Mouse (Mus musculus) left cerebral cortex, adult 11 months (tissue): ENCODE data around the gene Rsl1.
"Not testable (repeated sequence)": the region's sequence is repeated elsewhere in the genome, so short reads cannot be mapped to it uniquely, and the experiment has no call there.

Experiments
- DNase-seq: peaks from one replicate; pipeline ENCODE4 v3.0.0; 2022; ENCODE audit warnings: low spot score

Rsl1 gene

DNA sequence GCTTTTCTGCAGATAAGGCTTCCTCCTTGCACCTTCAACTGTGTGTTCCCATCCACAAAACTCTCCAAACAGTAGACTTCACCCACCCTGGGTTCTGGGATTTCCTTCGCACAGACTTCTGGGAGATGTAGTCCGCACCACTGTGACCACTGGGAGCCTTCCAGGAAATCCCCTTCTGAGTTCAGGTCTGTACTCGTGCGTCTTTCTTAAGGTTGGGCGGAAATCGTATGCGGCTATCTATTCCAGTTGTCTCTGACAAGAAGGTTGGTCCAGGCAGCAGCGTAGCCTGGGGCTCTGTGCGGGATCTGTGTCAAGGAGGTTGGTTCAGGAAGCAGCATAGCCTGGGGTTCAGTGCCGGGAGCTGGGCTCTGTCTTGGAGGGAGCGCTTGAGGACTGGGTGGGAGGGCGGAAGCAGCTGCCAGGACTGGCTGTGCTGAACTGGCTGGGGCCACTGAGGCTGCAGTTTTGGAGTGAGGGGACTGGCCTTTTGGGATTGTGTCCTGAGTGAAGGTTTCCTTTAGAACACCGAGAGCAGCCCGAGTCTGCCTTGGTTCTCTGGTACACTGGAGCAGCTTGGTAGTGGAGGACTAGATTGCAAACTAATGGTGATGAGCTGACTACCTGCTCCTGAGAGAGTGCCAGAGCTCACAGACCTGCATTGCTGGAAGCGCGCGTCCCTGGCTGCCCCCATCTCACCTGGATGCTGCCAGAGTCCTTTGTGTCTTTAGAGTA is at the start of gene Rsl1:
Rsl1 (plus strand) TSS at position 192 of the 732 bp plus-strand sequence.
- peak; percentile 63 for DNase-seq

DNA sequence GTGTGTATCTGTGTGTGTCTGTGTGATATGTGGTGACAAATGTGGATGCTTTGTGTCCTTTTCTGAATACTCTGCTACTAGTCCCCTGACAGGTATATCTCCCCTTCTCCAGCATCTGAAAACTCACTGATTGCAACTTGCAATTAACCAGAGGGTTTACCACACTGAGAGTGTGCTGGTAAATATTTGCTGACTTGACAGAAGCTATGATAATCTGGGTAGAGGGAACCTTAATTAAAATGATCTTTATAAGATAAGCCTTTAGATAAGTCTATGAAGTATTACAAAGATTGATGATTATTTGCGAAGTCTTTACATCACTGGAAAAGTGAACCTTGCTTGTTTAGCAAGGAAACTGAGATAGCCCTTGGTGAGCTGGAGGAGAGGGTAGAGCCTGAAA is 48.5 kb upstream of the Rsl1 start:
- no peak for DNase-seq

DNA sequence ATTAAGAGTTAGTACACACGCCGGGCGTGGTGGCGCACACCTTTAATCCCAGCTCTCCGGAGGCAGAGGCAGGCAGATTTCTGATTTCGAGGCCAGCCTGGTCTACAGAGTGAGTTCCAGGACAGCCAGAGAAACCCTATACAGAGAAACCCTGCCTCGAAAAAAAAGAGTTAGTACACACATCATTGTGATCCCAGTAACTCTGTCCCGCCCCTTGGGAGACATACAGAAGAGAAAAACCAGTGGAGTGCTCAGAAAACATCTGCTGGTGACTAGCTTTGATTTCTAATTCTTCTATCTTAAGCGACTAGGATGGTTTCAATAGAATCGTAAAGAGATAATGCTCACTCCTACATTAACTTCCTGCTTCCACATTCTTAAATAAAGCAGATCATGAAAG is 45.5 kb upstream of the Rsl1 start:
- DNase-seq, result not testable (repeated sequence)

DNA sequence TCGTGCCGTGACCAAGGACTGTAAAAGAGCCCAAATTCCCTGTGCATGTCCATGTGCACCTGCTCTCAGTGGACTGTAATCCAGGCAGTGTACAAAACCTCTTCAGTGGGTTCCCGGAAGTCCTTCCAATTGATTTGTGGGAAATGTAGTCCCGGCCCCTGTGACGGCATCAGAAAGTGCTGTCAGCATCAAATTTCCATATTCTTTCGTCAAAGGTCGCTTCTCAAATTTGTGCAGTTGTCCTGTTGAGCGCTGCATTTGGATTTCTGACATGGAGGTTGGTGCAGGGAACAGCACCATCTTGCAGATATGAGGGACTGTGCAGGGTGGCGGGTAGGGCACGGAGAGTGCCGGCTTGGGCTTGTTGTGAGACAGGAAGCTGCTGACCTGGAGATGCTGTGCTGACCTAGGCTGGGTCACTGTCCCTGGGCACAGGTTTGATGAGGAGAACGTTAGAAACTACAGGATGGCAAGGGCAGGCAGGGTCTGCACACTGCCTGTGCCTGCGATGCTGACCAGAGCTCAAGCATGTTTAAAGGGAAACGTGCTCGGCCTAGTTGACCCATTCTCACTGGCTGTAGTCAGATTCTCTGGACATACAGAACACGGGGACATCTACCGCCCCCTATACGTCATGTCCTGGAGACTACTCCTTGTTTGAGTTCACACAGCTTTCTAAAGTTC is 44.8 kb upstream of the Rsl1 start:
- peak; percentile 86 for DNase-seq

DNA sequence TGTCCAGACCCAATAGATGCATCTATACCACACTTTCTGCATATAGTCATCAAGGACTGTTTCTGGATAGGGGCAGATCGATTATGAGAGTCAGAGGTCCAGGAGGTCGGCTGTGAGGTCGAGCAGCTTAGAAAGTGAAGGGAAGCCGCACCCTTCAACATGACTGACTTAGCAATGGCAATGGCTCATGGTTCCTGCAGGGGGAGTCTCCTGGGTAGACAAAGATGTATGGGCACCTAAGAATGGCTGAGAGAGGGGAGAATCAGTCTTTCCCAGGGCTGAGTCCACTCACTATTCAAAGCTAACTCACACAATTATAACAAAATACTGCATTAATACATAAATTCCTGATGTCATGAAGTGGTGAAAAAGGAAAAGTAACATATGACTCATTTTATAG is 6.9 kb upstream of the Rsl1 start:
- not testable (repeated sequence) for DNase-seq

DNA sequence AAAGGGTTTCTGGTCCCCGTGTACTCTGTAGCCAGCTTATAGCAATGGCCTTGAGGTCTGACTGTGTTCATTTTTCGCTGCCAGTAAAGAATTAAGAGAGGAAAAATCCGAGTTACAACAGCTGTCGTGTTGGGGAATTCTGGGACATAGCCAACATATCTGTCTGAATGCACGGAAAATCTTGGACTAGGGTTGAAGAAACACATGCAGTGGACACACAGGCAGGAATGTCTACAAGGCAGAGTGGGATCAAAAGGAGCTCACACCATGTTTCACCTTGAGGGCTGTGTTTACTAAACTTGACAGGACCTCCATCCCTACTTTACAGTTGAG is 707 bp downstream of the Rsl1 start:
- DNase-seq, result no peak

DNA sequence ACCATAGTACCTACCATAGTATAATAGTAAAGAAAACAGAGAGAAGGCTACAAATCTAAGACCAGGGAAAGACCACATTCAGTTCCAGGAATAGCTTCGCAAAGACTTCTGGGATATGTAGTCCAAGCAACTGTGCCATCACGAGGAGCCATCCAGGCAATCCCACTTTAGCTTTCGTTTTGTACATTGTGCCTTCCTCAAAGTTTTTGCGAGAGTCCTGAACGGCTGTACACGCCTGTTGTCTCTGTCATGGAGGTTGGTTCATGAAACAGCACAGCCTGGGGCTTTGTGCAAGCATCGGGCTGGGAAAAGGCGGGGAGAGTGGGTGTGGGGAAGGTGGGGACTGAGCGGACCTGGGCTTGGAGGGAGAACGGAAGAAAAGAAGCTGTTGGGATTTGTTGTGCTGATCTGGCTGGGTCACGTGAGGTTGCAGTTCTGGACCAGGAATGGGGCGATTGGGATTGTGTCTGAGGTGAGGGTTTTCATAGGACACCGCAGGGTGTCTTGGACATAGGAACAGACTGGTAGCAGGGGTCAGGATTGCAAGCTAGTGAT is 21.4 kb downstream of the Rsl1 start, which contains the start of gene Zfp455:
Zfp455 (plus strand) TSS at position 167 of the 555 bp plus-strand sequence.
- DNase-seq, result peak; percentile 60

DNA sequence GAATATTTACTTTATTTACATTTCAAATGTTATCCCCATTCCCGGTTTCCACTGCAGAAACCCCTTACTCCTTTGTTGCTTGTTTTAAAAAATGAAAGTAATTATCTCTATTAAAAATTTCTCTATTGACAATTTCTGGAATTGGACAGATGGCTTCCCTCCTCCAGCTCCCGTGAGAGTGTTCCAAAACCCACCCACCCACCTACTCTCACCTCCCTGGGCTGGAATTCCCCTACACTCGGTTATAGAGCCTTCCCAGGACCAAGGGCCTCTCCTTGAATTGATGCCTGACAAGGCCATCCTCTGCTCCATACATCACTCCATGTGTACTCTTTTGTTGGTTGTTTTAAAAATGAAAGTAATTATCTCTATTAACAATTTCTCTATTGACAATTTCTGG is 28.7 kb downstream of the Rsl1 start:
- DNase-seq, result no peak

DNA sequence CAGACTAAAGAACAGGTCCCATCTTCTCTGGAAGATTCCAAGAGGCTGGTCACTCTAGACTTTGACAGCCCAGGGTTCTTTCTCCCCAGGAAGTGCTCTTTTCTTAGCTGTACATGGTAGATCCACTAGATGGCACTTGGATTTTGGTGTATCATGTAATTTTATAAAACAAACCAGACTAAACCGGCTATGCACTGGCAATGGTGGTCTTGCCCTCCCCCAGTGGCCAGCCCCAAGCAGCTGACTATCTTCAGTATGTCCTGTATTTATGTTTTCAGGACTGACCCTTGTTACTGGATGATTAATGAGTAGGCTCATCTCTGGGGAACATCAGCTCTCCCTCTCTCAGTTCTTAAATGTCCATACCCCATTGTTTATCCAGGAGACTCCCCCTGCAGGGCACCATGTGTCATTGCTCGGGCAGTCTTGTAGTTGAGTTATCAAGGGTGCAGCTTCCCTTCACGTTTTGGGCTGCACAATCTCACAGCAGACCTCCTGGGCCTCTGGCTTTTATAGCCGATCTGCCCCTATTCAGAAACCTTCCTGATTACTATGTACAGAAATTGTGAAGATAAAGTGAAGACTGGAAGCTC is 41.1 kb downstream of the Rsl1 start:
- no peak for DNase-seq
